Mouse (Mus musculus) kidney, adult 11 months (tissue): ENCODE measurements around the gene Pcyt2.
"Not testable (repeated sequence)": the region's sequence is repeated elsewhere in the genome, so short reads cannot be mapped to it uniquely, and the experiment has no call there.

ENCODE experiments used
- DNase-seq: peaks from one replicate; pipeline ENCODE4 v3.0.0; 2022

The Pcyt2 gene

DNA sequence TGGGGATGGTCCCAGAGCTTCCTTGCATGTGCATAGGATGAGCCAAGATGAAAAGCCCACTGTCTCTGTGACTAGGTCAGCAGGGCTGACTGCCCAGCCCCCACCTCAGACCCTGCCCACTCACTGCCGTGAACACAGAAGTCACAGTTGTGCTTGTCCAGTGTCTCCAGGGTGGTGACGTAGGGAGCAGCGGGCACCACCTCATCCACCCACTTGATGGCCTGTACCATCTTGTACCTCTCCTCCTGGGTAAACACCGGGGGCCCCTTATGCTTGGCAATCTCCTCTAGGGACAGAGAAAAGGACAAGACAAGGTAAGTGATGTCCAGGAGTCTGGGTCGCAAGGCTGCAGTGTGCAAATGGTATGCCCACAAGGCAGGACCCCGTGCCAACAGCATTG, 2.6 kb downstream of the Pcyt2 start:
- no peak for DNase-seq

DNA sequence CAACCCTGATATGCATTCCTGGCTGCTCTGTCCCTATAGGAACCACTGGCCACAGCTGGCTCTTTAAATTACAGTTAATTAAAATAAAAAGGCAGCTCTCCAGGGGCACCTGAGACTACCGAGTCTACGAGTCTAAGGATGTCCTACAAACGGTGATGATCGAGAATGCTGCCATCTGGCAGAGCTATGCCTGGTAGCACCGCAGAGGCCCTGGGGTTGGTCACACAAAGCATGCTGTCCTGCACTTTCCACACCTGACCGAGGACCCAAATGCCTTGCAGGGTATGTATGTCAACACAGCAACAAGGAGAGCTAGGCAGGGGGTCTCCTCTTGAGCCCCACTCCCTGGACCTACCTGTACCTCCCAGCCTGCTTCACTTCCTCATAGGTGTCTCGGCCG, 3.8 kb downstream of the Pcyt2 start:
- no peak for DNase-seq

DNA sequence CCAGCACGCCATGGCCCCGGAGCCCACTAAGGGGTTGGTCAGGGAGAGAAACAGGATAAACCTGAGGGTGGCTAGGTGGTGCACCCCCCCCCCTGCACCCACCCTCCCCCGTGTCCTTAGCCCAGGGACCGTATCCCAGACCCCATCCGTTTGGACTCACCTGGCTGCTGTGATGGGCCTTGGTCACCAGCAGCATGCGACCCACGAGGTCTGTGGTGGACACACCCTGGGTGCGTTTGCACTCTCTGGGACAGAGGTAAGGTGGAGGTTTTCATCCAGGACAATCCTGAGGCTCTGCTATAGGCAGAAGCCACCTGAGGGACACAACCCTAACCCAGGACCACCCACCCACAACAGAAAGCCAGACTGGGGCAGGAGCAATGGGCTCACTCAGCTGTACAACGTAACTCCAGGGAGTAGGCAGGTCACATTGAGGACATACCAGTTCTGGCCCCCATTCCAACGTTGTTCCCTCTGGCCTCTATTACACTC, 4.2 kb downstream of the Pcyt2 start:
- DNase-seq: no peak

DNA sequence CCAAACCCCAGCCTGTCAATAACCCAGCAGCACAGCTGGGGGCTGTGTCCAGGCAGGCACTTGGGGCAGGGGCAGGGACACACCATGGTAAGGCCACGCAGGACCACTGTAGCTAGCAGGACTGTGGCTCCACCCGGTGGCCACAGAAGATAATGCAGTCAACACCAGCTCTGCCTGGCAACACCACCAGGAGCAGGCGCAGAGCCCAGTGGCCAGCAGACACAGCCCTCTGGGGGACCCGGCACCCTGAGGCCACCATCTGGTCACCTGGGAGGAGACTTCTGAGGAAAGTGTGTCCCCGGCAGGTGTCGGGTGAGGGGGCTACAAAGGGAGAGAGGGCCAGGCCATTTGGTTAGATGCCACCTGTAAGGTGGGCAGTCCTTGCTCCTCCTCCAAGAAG, 5.0 kb downstream of the Pcyt2 start:
- DNase-seq: peak; percentile 75

DNA sequence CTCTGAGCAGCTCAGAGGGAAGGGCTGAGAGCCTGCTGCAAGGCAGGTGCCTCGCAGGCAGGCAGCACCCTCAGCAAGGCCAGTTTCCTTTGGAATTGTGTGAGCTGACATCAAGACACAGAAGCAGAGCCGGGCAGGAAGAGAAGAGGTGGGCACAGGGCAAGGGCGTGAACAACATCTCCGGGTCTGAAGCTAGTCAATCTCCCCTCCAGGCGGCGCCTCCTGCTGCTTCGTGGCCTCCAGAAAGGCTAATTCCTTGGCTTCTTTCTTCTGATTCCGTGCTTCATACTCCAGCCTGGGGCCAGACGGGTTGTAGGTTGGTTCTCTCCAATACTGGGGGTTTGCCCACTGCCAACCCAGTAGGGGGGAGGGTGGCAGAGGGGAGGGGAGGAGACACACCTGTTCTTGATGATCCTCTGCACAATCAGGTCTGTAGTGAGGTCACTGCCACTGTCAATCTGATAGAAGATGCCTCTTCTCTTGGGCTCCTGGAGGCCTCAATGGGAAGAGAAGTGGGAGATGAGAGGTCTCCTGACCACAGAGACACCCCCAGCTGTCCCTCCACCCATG, 7.2 kb downstream of the Pcyt2 start:
- no peak for DNase-seq

DNA sequence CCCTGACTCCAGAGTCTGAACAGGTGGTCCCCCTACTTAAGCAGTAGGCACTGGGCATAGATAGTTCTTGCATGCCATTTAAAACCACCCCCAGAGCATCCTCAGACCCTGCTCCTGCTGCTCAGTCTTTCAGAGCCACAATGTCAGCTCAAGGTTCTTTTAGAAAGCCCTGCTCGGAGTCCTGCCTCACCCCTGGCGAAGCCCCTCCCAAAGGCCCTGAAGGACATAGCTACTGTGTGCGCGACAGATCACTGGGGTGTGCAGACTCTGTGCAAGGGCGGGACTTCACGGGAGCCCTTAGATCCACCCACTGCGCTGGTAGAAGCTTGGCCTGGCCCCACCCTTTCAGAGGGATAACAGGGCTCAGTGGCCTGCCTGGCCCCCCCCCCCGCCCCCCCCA, 8.5 kb downstream of the Pcyt2 start:
- peak; percentile 75 for DNase-seq

DNA sequence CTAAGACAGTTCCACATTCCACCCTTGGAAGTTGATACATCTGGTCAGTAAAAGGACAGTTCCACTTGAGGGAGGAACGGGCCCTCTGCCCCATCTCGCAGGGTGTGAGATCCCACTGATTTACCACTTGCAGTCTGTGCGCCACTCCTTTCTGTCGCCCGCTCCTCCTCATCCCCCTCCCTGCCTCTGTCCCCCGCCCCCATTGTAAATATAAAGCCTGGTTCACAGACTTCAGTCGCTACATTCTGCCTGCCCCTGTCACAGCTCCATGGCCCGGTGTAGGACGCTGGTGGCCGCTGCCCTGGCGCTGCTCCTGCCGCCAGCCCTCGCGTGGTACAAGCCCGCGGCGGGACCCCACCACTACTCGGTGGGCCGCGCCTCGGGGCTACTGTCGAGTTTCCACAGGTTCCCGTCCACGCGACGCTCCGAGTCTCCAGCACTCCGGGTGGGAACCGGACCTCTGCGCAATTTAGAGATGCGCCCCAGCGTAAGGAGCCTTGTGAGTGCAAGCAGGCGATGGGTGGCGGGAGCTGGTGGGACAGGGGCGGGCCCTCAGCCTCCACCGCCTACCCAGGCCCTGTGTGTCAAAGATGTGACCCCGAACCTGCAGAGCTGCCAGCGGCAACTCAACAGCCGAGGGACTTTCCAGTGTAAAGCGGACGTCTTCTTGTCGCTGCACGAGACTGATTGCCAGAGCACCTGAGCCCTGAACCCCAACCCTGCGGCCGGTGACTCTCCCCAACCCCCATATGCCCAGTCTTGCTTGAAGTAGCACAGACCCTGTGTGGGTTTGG, 9.3 kb downstream of the Pcyt2 start, which contains the start of gene Npb:
TSS of gene Npb (plus strand) at position 237 of the 794 bp plus-strand sequence.
- no peak for DNase-seq

DNA sequence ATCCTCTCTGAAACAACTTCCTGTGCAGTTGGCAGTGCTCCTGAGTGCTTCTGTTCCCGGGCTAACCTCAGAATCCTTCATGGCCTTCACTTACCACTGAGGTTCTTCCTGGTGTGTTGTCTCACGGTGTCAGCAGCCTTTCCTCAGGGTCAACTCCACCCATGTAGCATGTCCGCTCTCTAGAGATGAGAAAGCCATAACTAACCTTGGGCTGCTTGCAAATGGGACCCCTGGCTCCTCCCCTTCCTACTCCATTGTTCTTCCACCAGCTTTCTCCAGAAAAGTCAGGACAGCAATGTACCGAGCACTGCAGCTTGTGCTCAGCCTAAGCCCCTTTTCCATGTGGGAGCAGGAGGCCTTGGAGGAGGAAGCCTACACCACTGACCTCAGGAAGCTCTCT, 11.0 kb downstream of the Pcyt2 start:
- no peak for DNase-seq

DNA sequence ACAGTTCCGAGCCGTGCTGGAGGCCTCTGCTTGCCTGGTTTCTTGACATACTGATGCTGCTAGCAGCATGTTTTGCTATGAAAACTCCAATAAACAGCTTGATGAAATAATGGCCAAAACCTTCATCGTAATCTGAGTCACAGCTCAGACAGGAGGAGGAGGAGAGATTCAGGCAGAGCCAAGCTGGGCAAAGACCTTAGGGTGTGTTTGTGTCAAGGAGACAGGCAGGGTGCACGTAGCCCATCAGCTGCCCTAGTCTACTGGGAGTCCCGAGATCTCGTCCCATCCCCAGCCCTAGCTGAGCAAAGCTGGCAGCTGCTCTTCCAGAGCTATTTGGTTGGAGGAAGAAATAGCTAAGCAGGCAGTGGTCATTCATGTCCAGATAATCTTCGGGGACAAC, 12.1 kb downstream of the Pcyt2 start:
- DNase-seq: no peak

DNA sequence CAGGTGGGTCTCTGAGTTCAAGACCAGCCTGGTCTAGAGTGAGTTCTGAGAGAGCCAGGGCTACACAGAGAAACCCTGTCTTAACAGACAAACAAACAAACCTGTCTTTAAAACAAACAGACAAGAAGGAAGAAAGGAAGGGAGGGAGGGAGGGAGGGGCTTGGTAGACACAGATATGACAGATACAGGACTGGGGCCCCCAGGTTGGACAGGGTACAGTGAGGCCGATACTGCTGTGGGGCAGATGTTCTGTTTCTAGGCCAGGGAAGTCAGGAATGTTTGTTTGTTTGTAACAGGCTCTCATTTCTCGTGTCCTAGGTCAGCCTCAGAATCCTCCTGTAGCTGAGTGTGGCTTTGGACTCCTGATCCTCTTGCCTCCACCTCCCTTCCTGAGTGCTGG, 14.2 kb downstream of the Pcyt2 start:
- no peak for DNase-seq

DNA sequence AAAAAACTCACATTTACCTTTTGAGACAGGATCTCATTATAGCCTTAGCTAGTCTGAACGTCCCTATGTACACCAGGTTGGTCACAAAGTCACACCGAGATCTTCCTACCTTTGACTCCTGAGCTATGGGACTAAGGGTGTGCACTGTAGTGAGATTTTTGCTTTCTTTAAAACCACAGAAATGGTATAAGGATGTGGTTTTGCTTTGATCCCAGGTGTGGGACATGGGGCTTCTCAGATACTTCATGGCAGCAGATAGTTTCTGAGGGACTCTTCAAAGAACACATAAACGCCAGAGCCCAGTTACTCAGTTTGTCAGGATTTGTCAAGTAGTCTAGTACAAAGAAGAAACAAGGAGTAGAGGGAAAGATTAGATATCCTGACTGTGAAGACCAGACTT, 17.0 kb downstream of the Pcyt2 start:
- DNase-seq: no peak

DNA sequence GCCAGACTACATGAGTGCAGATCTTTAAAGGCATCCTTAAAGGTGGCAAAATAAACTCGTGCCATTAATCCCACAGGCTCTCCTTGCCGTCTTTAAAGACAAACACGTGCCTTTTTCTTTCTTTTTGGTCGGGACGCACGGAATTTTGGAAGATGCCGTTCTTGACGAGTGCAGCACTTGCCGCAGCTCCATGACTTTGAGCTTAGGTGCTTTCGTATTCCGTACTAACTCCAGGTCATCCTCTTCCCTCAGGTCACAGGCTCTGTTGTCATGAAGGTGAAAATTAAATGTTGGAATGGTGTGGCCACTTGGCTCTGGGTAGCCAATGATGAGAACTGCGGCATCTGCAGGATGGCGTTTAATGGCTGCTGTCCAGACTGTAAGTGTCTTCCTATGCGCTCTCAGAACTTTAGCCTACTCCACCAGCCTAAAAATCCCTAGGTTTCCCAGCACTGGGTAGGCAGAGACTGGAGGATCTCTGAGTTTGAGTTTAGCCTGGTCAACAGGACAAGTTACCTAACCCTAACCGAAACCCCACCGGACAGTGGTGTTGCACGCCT, 18.7 kb downstream of the Pcyt2 start:
- DNase-seq: no peak

DNA sequence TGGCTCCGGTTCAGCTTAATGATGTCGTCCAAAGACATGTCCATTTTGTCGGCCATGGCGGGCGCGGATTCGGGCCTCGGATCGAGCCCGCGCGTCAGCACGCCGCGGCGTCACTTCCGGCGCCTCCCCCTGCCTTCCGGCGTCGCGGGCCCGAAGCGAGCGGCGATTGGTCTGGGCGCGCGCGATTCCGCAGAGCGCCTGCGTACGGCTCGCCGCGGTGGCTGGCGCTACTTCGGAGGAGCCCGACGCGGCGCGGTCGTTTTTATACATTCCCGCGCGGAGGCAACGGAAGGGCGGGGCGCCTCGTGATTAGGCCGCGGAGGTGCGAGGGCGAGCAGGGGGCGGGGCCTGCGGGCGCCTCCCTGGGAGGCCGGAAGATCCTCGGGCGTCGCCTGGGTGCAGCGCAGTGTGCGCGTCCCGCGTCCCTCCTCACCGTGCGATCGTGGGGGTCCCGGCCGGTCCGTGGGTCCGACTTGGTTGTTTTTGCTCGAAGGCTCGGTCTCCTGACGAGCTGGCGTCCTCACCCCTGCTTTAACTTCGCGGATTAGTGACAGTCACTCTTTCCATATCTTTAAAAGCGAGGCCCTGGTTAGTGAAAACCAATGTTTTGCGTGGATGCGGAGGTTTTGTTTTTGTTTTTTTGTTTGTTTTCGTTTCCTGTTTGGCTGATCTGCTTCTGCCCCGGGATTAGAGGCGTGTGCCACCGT, 19.3 kb downstream of the Pcyt2 start, which contains the start of the genes Alyref and Anapc11:
TSS of gene Alyref (minus strand) at position 83 of the 707 bp plus-strand sequence.
TSS of gene Anapc11 (plus strand) at position 139 of the 707 bp plus-strand sequence.
- DNase-seq: peak; percentile 90

DNA sequence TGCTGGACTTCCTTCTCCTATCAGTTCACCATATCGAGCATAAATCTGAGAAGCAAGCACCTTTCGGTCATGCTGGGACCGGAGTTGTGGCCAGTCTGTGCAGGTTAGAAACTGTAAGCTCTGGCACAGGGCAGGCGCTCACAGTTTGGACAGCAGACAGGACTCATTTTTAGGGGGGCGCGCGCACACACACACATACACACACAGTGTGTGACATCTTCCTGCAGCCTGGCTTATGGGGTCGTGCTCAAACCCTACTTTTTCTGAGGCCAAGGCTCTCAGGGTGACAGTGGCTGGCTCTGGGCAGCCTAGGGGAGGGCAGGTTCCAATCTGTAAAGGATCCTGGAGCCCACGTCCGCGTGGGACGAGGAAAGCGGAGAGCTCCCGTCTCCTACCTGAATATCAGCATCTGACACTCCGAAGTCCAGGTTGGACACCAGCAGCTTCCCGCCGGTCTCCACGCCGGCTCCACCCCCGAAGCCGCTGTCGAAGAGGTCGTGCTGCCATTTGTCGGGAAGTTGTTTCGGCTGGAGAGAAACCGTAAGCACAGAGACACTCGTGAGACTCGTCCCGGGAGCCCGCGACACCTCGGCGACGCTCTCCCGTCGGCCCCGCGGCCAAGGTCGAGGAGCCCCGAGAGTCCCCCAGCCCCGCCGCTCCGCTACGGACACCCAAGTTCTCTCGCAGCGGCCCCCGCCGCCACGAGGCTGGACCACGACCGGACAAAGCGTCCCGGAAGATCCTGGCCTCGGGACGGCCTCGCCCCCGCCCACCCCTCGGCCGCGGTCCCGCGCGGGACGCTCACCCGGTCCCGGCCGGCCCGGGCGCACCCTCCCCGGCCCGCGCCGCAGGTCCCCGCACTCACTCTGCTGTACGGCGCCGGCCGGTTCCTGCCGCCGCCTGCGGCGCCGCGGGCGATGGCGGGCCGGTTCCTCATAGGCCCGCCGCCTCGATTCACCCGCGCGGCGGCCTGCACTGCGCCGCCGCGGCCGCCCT, 20.2 kb downstream of the Pcyt2 start:
- DNase-seq: peak; percentile 31

DNA sequence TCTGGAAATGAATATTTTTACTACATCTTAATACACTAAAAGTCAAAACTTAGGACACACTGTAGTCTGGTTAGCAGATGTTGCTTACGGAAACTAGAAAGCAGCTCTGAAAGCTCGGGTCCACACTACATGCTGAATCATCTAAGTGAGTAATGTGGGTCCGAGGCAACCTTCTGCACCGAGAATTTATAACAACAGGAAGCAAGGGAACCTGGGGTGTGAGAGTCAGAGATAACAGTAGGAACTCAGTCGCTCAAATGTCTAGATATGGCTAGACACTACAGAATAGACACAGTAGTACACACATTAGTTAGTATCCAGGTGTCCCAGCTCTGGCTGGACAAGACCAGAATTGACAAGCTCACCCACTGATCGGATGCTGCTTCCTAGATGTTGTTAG, 29.2 kb downstream of the Pcyt2 start:
- DNase-seq: no peak

DNA sequence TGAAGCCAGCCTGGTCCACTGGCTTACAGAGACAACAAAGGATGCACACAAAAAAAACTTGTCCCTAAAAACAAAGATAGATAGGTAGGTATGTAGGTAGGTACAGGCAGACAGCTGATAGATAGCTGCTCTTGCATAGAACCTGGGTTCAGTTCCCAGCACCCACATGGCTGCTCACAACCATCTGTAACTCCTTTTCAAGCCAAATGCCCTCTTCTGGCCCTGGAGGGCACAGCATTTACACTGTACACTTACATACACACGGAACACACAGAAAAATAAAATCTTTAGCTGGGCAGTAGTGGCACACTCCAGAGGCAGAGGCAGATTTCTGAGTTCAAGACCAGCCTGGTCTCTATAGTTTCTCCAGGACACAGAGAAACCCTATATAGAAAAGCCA, 33.8 kb downstream of the Pcyt2 start:
- DNase-seq: no peak

DNA sequence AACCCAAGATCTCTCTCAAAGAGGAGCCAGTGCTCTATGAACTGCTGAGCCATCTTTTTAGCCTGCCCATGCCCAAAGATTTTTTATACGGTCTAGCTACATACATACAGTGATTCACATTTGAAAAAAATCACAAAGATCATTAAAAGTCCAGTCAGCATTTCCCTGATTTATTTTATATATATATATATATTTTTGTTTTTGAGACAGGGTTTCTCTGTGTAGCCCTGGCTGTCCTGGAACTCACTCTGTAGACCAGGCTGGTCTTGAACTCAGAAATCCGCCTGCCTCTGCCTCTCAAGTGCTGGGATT, 34.8 kb downstream of the Pcyt2 start:
- not testable (repeated sequence) for DNase-seq

DNA sequence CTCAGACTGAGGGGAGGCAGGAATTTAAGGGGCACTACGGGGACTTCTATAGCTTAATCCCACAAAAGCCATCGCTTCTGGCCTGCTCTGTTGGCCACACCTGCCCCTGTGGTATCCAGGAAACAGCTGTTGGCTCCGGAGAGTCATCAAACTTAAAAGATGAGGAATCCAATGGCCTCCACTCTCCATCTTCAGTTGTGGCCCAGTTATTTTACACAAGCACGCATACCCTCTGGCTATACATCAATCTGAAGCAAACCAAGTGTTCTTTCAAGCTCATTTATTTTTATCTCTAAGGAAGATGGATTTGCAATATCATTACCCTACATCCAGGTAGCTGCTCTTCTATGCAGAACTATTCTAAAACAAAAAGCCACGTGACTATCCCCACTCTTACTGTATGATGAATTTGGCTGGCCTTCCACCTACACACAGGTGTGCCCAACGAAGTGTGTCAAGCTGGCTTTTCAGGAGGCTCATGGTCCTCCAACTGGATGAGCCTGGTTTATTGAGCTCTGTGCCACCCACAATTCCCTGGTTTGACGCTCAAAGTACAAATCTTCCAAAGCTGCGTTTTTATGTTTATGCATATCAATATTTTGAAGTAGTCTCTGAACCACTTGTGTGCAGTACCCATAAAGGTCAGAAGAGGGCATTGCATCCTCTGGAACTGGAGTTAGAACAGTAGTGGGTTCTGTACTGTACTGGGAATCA, 35.3 kb downstream of the Pcyt2 start:
- DNase-seq: no peak

DNA sequence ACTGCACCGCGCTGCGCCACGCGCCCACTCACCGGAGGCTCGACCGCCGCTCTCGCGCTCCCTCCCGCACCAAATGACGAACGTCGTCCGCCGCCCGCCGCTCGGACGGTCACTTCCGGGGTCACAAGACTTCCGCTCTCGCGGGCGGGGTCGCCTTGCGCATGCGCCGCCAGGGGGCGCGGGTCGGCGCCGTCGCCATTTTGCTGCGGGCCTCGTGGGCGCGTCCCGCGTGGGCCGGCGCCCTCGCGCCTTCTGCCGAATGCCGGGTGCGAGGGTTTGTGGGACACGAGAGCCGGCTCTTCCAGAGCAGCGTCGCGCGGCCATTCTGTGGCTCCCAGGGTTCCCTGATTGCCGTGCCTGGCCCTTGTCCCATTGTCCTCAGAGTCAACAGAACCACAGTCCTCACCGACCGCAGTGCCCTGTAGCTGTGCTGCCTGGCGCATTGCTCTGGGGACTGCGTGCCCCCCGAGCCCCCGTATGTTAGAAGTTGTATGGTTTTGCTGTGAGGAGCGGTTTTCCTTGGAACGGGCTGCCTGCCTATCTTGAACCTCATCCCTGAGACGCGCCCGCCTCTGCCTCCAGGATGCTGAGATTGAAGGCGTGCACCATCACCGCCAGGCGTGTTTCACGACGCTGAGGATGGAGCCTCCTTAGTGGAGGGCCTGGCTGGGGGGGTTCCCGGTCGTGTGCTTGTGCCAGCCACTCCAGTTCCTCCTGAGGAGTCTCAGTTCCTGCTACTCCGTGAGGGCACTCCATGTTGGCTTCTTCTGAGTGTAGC, 36.1 kb downstream of the Pcyt2 start, which contains the start of gene Arhgdia:
TSS of gene Arhgdia (minus strand) at position 135 of the 778 bp plus-strand sequence.
- peak; percentile 80 for DNase-seq

DNA sequence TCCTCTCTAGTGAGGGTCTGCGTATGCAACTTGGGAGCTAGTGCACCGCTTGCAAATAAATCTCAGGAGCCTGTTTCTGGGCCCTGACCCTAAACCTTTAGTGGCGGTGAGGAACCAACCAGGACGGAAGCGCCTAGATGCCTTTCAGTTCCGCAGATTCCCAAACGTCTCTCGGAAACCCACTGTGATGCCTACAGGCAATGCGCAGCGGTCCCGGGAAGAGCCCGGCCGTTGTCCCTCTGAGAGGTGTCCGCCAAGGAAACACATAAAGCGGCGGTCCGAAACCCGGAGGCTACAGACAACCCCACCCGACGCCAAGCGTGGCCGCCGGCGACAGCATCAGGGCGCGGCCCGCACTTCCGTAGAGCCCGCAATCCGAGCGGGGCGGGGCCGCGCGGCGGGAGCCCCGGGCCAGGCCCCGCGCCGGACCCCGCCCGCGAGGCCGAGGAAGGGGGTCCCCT, 36.8 kb downstream of the Pcyt2 start:
- peak; percentile 29 for DNase-seq

DNA sequence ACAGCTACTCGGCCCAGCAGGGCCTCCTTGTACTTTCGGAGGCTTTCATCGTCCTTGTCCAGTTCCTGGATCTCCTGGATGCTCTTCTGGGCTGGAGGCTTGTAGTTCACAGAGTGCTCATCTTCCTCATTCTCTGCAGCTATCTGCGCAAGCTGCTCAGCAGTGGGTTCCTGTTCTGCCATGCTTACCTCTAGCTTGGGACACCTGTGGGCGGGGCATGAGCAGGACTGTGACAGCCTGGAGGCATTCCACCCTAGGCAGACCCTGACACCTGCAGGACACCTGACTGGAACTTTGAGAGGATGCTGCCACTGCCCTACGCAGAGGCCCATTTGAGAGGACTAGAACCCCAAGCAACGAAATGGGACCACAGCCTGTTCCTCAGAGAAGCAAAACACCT, 37.5 kb downstream of the Pcyt2 start:
- peak; percentile 61 for DNase-seq
